Mouse (Mus musculus): ENCODE measurements at regions not wholly inside any gene's neighbourhood (a gene's known extent, or its start where the extent isn't known, plus 50 kb on each side); places are given as distances from the start of the nearest gene placed in this dataset.
"Not testable (repeated sequence)": the region's sequence is repeated elsewhere in the genome, so short reads cannot be mapped to it uniquely, and the experiment has no call there.

DNA sequence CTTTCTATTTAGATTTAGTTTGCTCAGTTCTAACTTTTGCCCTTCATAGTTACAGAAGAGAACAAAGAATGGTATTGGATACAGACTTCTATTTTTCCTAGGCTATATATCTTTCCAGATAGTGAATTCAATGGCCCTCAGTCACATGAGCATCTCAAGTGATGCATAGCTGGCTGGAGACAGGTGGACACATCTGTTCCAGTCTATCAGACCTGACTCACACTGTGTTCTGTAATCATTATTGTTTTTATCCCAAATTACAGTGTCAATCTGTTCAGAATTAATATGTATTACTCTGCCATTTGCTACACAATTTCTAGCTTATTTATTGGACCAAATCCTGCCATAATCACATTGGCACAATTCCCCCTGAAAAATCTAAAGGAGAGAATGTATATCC lies 298.0 kb upstream of the Foxg1 start:
- DNase-seq (ENCODE audit: low read depth, low spot score), result no peak

DNA sequence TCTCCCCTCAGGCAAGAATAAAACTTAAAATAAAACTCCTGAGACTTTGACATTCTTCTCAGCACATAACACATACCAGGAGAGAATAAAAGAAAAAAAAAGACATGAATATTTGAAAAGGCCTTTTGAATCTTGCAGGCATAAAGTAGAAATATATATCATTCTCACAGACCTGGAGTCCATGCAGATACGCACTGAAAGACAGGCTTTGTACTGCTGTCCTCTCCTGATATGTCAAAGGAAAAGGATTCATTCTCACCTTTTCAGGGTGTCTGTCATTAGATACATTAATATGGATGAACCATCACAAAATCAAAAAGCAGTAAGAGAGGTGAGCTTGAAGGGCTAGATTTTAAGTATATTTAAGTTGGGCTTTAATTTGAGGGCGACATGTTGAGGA lies 296.4 kb upstream of the Foxg1 start:
- DNase-seq (ENCODE audit: low read depth, low spot score), result no peak

DNA sequence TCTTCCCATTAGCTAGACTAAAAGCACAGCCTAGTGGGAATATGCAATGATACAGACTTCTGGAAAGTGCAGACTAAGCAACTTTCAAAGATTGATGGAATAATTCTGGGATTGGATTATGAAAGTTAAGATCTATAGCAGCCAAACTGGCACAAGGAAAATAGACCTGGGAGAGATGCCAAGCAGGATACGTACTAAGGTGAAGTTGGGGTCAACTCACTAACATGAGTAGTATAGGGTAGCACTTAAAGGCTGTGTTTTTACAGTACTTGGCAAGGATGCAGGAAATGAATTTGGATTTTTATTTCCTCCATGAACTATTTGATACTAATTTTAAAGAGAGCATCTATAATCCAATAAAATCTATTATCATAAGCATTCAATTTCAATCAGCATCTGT lies 292.3 kb upstream of the Foxg1 start:
- no peak for DNase-seq (ENCODE audit: low read depth, low spot score)

DNA sequence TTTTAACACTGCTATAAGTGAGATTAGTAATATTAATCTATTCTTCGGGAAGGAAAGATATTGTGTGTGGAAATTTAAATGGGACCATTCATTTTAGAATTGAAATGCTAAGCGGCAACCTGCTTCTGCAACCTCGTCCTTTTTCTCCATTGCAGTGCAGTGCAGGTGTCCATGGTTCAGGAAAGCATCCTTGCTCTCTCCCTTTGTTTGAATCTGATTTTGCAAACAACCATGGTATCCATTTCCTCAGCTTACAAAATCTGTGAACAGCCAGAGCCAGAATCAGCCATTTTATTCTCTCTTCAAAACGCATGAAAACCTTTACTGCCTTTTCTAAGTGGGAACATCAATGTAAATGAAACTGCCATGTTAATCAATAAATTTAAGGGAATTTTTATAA lies 276.5 kb upstream of the Foxg1 start:
- no peak for DNase-seq (ENCODE audit: low read depth, low spot score)

DNA sequence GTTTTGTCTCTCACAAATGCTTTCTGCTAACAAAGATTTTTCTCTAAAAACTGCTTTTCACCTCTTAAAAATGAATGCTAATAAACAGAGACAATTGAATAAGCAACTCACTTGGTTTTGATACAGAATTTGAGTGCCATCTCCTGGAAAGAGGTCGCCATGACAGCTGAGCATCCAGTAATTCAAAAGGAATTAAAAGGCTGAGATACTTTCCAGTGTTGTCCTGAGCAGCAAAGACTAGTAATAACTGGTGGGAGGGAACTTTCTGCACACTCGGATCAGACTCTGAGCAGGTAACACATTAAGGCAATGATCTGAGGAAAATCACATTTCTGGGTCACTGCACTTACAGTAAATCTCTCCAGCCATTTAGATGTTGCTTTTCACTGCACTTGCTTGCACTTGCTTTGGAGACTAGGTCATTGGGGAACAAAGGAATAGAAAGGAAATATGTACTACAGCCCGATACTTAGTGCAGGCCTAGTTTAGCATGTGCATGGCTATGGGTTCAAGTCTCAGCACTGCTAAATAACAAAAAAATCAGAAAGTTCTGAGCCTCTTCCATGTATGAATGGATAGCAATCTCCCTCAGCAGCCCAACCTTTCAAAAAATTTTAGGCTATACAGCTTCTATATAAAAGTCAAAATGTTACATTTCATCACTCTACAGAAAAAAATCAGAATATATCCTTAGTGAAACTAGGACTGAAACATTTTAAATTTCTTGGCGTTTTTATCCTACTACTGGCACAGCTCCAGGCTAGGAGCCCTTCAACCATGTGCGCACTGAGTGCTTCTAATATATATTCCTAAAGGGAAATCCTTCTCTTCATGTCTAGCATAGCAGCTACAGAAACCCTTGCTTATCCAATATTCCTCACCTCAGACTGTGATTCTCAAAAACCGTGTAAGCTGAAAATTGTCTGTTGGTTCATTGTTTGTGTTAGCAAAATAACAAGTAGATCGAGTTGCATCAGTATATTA lies 275.8 kb upstream of the Foxg1 start:
- DNase-seq (ENCODE audit: low read depth, low spot score), result peak; percentile 51

DNA sequence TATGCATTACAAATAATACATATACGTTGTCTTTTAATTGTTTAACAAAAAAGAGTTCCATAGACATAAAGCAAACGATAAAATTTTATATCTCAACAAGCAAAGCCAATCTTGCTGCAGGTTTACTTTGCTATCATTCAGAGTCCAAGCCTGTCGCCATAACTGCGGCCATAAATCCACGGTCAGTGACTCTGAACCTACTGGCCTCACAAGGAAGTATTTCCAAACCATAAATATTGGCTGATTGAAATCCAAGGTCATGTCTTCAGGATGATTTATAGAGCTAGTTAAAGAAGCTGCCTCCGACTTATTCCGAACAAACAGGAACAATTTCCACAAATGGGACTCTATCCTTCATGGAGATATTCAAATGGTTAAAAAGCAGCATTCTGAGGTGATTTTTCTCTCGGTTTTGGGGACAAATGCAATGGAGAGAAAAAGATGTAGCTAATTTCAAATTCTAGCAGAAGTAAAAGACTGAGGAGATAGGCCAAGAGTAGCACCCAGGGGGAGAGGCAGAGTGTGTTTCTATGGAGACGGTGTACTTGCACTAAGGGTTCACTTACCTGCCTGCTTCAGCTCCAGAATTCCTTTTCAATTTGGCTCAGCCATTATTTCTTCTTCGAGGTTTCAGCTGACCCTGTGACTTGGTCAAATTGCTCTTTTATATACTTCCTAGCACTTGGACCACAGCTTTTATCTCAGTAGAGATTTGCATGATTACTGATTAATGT lies 274.9 kb upstream of the Foxg1 start:
- DNase-seq (ENCODE audit: low read depth, low spot score), result no peak

DNA sequence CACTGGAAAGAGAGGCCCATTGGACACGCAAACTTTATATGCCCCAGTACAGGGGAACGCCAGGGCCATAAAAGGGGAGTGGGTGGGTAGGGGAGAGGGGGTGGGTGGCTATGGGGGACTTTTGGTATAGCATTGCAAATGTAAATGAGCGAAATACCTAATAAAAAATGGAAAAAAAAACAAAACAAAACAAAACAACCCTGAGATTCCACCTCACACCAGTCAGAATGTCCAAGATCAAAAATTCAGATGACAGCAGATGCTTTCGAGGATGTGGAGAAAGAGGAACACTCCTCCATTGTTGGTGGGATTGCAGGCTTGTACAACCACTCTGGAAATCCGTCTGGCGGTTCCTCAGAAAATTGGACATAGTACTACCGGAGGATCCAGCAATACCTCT lies 251.4 kb upstream of the Foxg1 start:
- DNase-seq (ENCODE audit: low read depth, low spot score), result not testable (repeated sequence)

DNA sequence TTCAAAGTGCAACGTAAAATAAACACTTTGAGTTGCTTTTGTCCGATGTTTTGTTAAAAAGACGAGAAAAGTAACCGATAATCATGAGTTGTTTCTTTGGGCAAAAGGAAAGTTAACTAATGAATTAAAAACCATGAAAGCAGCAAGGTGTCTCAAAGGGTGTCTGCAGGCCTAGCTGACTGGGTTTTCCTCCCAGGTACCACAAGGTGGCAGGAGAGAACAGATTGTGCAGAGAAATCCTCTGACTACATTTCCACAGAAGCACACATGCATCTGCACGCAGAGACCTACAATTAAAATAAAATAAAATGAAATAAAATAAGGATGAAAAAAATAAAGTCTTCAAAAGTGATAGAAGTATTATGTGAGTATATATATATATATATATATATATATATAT lies 212.4 kb upstream of the Foxg1 start:
- peak; percentile 54 for DNase-seq (ENCODE audit: low read depth, low spot score)

DNA sequence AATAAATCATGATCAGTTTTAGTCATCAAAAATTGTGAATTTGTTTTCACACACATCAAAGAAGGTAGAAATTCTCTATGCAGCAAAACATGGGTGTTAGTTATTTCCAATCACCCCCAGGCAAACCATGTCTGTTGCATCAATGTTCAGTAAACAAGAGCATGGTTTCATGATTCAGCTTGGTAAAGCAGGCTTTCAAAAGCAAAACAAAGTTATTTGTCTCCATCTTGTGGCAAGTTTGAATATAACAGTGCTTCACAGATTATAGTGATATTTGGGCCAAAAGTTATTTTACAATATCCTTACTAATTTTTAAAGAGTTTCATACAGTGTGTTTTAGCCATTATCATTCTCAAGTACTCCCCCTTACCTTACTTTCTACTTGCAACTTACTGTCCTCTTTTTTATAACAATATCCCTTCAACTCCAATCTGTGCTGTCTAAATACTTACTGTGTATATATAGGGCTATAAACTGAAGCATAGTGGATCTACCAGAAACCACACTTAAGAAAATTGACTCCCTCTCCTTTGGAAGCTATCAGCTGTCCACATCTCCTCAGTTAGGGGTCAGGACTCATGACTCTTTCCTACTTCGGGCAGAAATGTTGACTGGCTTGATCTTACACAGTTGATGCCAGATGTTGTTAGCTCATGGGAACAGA lies 211.3 kb upstream of the Foxg1 start:
- DNase-seq (ENCODE audit: low read depth, low spot score), result peak; percentile 60

DNA sequence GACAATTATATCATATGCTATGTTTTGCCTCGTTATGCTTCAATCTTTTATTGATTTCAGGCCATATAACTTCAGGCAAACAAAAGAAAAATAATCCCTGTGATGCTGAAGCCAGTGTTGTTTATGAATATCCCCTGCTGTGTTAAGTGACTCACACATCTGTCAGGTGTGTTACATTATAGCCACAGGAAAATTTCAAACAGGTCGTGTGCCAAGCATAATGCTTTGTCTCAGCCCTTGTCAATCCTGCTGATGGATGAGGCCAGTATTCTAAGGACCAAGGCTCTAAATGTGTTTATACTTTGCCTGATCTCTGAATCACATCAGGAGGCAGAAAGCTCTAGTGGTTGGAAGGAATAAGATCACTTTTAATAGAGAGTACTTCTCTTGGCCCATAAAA lies 191.1 kb upstream of the Foxg1 start:
- DNase-seq (ENCODE audit: low read depth, low spot score), result no peak

DNA sequence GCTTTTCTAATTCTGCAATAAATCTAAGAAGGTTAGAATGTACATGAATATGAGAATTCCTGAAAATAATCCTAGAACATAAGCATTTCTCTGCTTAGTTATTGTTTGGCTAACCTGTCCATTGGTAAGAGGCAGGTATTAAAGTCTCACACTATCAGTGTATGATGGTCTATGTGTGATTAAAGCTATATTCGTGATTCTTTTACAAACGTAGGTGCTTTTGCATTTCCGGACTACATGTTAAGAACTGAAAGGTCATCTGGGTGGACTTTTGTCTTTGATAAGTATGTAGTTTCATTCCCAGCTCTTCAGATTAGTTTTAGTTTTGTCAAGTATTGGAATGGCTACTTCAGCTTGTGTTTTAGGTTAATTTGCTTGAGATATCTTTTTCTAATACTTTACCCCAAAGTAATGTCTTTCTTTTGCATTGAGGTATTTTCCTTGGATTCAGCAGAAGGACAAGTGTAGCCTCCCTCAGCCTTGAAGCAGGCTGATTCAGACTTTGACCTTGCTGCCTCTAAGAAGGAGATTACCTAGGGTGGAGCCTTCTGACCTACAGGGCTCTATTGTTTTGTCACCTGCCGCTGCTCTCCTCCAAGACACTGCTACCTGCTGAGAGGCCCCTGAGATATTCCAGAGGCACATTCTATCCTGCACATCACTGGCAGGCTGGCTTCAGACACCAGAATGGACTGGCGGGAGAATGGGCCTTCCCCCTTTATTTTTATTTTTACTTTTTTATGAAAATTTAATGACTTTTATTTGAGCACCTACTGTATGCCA lies 148.7 kb upstream of the Foxg1 start:
- no peak for DNase-seq (ENCODE audit: low read depth, low spot score)

Data from 3T3-L1 (cell line).